In genomic region chr15:79402176-79402575, GRCm38 (mm10) we compare ENCODE assay signal across 8 mouse cellular contexts. TPM values are rescaled to one million over a fixed set of nuclear protein-coding genes. Genes with fewer than 3 reads are reported as not detected.
DNase-seq lines count a peak whose midpoint lies in the region; ATAC-seq and TF ChIP-seq lines count a peak whose summit lies in the region.

No protein-coding gene starts in this region.

- H3K36me3 ChIP-seq in intestine, embryonic 15.5 days, result no peaks in the 10 kb centered on the region

- ATAC-seq in intestine, embryonic 15.5 days, result no peak
- no peak for ATAC-seq in monocyte, adult 5-6 weeks (replicated peaks; ENCODE audit: insufficient number of reproducible peaks, low FRiP score, low TSS enrichment, poor library complexity, severe bottlenecking)

- no peak for TF ChIP-seq CTCF in cerebellum, adult 2 months (IDR thresholded peaks at IDR 0.05; ENCODE audit: borderline replicate concordance, insufficient read depth, low read depth, low read length)
- no peak for TF ChIP-seq CTCF in olfactory bulb, adult 2 months (IDR thresholded peaks at IDR 0.05; ENCODE audit: insufficient read depth, low read depth, low read length)

- H3K27ac ChIP-seq in cerebellum, adult 2 months (ENCODE audit: insufficient read depth, low read length), result no peak overlapping the region
- peak overlapping the region; percentile 77 for H3K27ac ChIP-seq in intestine, embryonic 15.5 days
- no peak overlapping the region for H3K27ac ChIP-seq in olfactory bulb, adult 2 months (ENCODE audit: insufficient read depth, low read depth, low read length)

- no peaks in the 10 kb centered on the region for H3K27me3 ChIP-seq in cerebellum, adult 2 months (ENCODE audit: control insufficient read depth, insufficient read depth, low read length)
- H3K27me3 ChIP-seq in intestine, embryonic 15.5 days (replicated peaks), result no peaks in the 10 kb centered on the region

- DNase-seq in cerebellum, adult 2 months, result no peak
- no peak for DNase-seq in cerebellum, postnatal 4 days (ENCODE audit: low spot score in 2 of 2)
- DNase-seq in right cerebral cortex, postnatal 25 days, result peak; percentile 25
- no peak for DNase-seq in right cerebral cortex, postnatal 36 days (ENCODE audit: low spot score in 2 of 2)
- DNase-seq in frontal cortex, postnatal 10 days (ENCODE audit: low spot score in 2 of 2), result no peak

- H3K4me2 ChIP-seq in intestine, embryonic 15.5 days (replicated peaks), result peak overlapping the region; percentile 90

- H3K4me3 ChIP-seq in cerebellum, adult 2 months (replicated peaks; ENCODE audit: insufficient read depth, low read depth, low read length), result peak overlapping the region; percentile 99
- peak overlapping the region; percentile 91 for H3K4me3 ChIP-seq in intestine, embryonic 15.5 days (replicated peaks)
- peak overlapping the region; percentile 88 for H3K4me3 ChIP-seq in olfactory bulb, adult 2 months (ENCODE audit: insufficient read depth, low read depth, low read length)

- H3K9ac ChIP-seq in intestine, embryonic 15.5 days, result peak overlapping the region; percentile 93

- H3K4me1 ChIP-seq in cerebellum, adult 2 months (ENCODE audit: control insufficient read depth, insufficient read depth, low read length), result peaks cover 20% of the 10 kb centered on the region
- peaks cover 43% of the 10 kb centered on the region for H3K4me1 ChIP-seq in intestine, embryonic 15.5 days (replicated peaks)
- peaks cover 44% of the 10 kb centered on the region for H3K4me1 ChIP-seq in olfactory bulb, adult 2 months (ENCODE audit: control insufficient read depth, insufficient read depth, low read length)

- TF ChIP-seq POLR2A in cerebellum, adult 2 months (IDR thresholded peaks at IDR 0.05; ENCODE audit: borderline replicate concordance, insufficient read depth, low read length), result no peak
- no peak for TF ChIP-seq POLR2A in olfactory bulb, adult 2 months (IDR thresholded peaks at IDR 0.05; ENCODE audit: insufficient read depth, low read depth, low read length)

- no peaks in the 10 kb centered on the region for H3K9me3 ChIP-seq in intestine, embryonic 15.5 days

- 15% methylated on average over 5 of the region's 5 CpGs for WGBS in cerebellum, adult 2 months
- 17% methylated on average over 5 of the region's 5 CpGs for WGBS in intestine, embryonic 15.5 days
- WGBS in olfactory bulb, adult 2 months, result 18% methylated on average over 5 of the region's 5 CpGs

RNA-seq across cellular contexts. Expression of gene Tmem184b, which starts 1.2 kb away (rescaled TPM):
- polyA plus RNA-seq in cerebellum, adult 2 months (2012; rRNA removed), result 88.5 and 95.4 TPM in 2 replicates
- 49.4 and 51.0 TPM in 2 replicates for polyA plus RNA-seq in intestine, embryonic 15.5 days (2015; fragmentation: Nextera tagmentation; extraction: Ambion mirVana)
- polyA plus RNA-seq in olfactory bulb, adult 2 months (2012; ENCODE audit: insufficient read depth, insufficient read length, low replicate concordance, missing spikeins), result not detected in 2 replicates
- total RNA-seq in monocyte, adult 5-6 weeks (2017), result 10.6 to 25.9 TPM (median 19.9 TPM) in 3 replicates

RNA-seq across cellular contexts. Expression of gene Csnk1e, which starts 53.2 kb away (rescaled TPM):
- 110 and 122 TPM in 2 replicates for polyA plus RNA-seq in cerebellum, adult 2 months (2012; rRNA removed)
- polyA plus RNA-seq in intestine, embryonic 15.5 days (2015; fragmentation: Nextera tagmentation; extraction: Ambion mirVana), result 59.1 and 61.8 TPM in 2 replicates
- not detected in 2 replicates for polyA plus RNA-seq in olfactory bulb, adult 2 months (2012; ENCODE audit: insufficient read depth, insufficient read length, low replicate concordance, missing spikeins)
- total RNA-seq in monocyte, adult 5-6 weeks (2017), result 40.4 to 66.9 TPM (median 49.9 TPM) in 3 replicates

RNA-seq across cellular contexts. Expression of gene Maff, which starts 55.8 kb away (rescaled TPM):
- polyA plus RNA-seq in cerebellum, adult 2 months (2012; rRNA removed), result 0.78 and 0.80 TPM in 2 replicates
- polyA plus RNA-seq in intestine, embryonic 15.5 days (2015; fragmentation: Nextera tagmentation; extraction: Ambion mirVana), result 5.8 and 7.9 TPM in 2 replicates
- not detected in 2 replicates for polyA plus RNA-seq in olfactory bulb, adult 2 months (2012; ENCODE audit: insufficient read depth, insufficient read length, low replicate concordance, missing spikeins)
- total RNA-seq in monocyte, adult 5-6 weeks (2017), result 9.8 to 14.5 TPM (median 10.4 TPM) in 3 replicates
